Mouse (Mus musculus) common myeloid progenitor, adult 5-6 weeks (primary cell): ENCODE data around the gene Rcsd1. TPM values are rescaled to one million over a fixed set of nuclear protein-coding genes. Genes with fewer than 3 reads are reported as not detected.

Experiments
- ATAC-seq: replicated peaks from 2 replicates; pipeline ENCODE4 v1.8.0; 2016; ENCODE audit warnings: low read depth, mild to moderate bottlenecking, moderate TSS enrichment, inconsistent platforms; ENCODE audit not compliant: poor library complexity, severe bottlenecking
- total RNA-seq: library from RNA; stranded (forward); fragments of 200-1000, 187-1606 nt; gene quantifications from 2 replicates; pipeline ENCODE4 v1.2.3, GENCODE M21; 2017

The Rcsd1 gene
- 83.0 and 83.6 TPM in 2 replicates for total RNA-seq

DNA sequence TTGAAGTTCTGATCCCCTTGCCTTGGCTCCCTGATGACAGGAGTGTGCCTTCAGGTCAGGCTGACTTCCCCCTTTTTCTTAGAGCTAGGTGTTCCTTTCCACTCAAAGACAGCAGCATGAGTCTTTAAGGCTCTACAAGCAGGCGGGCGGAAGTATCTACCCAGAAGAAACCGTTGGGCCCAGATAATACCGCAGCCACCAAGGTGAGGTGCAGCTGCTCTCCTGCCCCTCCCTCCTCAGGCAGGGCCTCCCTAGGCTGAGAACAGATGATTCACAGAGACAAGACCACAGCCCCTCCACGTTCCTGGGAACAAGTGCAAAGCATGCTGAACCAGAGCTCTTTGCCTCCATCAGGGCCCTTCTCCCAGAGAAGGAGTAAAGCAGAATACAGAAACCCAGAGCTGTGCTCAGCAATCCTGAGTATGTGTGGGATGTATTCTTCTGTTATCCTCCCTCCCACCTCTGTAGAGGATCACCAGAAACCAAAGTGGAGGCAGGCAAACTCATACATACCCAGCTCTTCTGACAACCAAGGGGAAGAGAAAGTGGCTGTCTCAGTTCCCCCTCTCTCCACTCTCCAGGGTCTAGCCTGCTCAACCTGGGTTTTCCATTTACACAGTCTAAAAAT is at the start of gene Rcsd1:
Gene Rcsd1 (minus strand): TSS at position 129 of the 628 bp plus-strand sequence.
- ATAC-seq, result peak; percentile 57

DNA sequence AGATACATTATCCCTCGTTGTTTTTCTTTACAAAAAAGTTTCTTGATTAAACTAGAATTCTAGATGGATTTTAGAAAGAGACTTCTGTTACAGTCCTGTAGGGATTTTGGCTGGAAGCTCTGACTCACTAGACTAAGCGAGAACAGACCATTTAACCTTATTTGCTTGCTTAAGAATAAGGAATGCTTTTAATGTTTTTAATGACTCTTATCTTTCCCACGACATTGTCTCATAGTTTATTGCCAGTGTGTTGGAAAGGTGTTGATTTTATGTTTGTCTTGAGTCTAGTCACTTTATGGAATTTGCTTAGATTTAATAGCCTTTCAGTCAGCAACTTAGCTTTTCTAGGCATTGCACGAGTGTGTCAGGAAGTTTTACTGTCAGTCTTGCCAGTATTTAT is 45.6 kb upstream of the Rcsd1 start:
- no peak for ATAC-seq

DNA sequence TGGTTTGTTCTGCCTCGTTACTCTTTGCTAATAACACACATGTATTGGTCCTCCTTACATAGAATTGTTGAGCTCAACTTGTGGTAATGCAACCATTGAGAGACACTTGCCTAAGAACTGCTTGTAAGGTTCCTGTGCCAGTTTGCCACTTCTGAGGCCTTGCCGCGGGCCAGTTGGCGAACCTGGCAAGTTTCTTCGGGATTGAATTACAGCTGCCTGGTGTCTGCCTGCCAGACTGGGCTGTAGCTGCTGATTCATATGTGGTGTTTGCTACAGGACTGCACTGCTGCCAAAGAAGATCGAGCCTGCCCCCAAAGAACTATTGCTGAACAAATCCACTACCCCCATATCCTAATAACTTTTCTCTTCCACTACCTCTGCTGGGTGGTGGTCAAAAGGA is 44.6 kb upstream of the Rcsd1 start:
- ATAC-seq, result no peak

DNA sequence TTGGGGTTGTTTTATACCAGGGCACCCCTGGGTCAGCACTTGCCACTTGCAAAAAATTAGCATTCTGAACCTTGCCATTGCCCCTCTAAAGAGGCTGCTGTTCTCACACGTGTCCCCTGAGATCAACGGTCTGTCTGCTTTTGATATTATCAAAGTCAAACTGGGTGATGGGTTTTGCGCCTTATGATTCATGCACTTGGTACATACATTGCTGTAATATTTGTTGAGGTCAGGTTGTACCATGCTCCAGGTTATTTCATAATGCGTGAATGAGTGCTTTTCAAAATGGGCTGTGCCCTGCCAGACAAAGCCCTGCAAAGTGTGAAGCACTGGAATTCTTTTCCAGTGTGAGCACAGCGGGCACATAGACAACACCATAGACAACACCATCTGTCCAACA is 42.3 kb upstream of the Rcsd1 start:
- ATAC-seq, result no peak

DNA sequence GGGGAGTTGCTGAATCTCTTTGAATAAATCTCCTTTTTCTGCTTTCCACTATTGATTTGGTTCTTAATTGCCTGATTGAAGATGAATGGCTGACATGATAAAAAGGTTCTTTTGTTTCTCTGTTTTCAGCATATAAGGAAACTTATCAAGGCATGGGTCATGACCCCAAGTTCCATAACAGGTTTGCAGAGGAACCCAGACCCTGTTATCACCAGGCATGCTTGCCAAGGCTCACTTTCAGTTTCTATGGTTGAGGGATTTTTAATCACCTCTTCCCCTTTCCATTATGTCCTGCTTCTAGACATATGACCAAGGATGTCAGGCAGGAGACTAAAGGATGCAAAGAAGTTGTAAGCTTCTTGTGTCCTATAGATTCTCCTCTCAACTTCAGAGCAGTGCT is 41.6 kb upstream of the Rcsd1 start:
- ATAC-seq, result peak; percentile 86

DNA sequence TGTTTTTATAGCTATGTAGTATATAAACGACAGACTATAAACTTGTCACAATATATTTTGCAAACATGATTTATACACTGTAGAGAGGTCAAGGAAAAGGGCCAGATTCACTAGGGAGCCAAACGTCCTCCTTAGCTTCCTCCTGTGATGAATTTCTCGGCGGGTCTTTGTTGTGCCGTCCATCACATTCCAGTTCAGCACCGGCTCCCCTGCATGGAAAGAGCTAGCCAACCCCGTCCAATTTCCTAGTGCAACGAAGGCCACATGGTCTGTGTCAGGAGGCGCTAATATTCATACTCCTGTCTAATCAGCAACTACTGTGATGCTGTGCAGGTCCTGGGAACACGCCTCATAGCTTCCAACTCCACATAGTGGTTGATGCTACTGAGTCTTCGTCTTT is 38.5 kb upstream of the Rcsd1 start:
- no peak for ATAC-seq

DNA sequence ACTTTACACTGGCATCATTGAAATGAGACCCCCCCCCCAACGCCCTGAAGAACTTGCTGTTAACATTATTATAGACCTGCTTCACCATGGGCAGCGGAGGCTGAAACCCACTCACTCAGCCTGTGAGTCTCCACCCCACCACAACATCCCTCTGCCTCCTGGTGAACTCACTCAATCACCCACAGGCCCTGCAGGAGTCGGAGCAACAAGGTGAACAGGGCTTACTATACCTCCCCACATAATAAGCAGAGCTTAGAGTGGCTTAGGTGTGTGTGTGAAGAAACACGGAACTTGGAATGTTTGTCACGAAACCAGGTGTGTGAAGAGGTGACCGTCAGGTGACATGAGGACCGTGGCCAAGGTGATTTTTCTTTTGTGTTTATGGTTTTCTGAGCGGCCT is 32.4 kb upstream of the Rcsd1 start:
- no peak for ATAC-seq

DNA sequence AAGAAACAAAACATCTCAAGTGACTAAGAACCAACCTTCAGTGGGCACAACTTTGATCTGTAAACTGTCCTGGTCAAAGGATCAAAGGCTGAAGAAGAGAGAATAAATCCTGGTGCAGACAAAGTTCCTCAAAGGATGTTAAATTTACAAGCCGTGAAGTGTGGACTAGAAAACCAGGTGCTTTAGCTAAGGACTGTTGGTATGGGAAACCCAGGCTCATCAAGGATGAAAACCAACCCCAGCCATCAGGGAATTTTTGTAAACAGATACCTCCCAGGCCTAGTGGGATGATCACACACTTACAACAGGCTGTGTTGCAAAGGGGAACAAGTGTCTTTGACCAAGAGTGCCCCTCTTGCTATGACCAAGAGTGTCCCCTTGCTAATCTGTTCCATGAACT is 29.4 kb upstream of the Rcsd1 start:
- no peak for ATAC-seq

DNA sequence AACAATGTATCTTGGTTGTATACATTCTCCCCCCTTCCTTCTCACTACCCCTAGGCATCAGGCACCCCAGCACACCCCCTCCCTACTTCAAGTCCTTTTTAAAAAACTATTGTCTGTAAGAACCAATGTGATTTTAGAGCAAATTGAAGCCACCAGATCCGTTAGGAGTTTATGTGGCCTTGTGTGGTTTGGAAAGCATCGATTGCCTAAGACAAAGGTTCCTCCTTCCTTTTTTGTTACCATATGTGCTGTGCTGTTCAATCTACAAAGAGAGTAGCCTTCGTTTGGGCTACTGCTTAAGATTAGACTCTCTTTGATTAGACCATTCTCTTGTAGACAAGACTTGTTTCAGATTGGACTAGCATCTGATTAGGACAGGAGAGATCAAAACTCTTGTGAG is 28.3 kb upstream of the Rcsd1 start:
- ATAC-seq, result peak; percentile 34

DNA sequence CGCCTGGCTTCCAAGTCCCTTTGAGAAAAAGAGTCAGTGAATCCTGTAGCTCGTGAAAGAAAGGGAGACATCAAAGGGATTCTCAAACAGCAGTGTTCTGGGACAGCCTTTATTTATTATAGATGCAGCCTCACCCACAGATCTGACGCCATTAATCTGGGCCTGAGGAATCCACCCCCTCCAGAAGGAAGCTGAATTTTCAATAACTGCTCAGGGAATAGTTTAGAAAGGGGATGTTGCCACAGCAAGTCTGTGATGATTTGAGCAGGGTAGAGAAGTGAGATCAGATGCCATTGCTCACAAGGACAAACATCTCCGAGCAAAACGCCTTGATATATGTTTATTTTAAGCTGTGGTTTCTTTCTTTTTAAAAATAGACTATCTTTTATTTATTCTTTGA is 27.9 kb upstream of the Rcsd1 start:
- ATAC-seq, result 0 out of 2 replicates have a peak, but pooled peaks have one; percentile 20

DNA sequence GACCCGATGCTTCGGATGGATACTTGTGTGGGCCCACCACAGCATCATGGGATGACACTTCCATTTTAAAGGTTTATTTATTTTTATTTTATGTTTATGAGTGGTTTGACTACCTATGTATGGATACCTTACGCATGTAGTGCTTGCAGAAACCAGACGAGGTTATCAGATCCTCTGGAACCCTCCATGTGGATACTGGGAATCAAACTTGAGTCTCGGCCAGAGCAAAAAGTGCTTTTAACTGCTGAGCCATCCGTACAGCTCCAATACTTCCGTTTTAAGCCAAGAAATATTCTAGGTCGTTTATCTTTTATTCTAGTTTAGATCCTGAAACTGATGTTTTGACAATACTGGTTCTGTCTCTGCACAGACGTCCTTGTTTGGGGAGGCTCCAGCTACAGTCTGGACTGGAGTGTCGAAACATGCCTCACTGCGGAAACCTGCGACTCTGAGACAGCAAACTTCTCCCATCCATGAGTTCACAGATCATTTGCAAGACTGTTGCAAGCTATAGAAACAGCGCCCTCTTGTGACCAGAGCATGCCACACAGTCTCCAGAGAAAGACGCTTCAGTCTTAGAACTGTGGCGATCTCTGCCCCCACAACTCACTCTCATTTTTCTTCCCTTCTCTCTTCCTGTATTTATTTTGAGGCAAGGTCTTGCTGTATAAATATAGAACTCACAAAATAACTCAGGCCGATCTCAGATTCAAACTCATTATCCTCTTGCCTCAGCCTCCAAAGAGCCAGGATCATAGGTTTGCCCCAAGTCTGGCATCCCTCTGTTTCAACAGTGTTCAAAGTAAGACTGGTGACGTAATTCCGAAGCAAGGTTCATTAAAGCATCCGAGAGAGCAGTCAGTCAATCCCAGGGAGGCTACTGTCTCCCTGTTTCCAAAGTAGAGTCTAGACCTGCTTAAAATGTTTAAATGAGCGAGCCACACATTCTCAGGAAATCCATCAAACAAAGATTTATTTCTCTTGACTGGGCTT is 26.6 kb upstream of the Rcsd1 start:
- peak; percentile 91 for ATAC-seq

DNA sequence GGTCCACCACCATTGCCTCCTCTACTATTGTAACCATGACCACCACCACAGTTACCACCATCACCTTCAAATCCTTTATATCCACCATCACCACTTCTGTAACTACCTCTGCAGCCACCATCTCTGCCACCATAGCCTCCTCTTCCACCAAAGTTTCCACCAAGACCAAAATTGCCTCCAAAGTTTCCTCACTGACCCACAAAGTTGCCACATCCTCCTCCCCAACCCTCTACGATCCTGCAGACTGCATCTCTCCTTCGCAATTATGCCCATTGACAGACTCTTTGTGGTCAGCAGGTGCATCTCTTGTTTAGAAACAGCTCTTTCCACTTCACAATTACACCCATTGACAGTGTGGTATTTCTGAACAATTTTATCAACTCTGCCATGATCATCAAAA is 25.3 kb upstream of the Rcsd1 start:
- ATAC-seq, result 0 out of 2 replicates have a peak, but pooled peaks have one; percentile 8

DNA sequence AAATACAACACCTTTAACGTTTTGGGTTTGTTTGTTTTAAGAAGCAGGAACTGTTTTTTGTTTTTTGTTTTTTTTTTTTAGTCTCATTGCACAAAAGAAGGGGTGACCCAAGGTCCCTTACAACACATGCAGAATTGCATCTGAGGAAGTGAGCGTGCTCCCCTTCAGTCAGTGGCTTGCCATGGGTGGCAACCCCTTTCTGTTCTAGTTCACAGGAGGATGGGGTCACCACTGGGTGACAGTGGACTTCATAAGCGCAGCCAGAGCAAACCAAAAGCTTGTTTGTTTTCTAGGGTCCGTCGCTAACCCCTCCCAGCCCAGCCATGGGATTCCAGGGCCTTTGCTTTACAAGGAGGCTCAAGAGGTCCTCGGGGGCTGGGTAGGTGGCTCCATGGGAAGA is 22.0 kb upstream of the Rcsd1 start:
- ATAC-seq, result no peak

DNA sequence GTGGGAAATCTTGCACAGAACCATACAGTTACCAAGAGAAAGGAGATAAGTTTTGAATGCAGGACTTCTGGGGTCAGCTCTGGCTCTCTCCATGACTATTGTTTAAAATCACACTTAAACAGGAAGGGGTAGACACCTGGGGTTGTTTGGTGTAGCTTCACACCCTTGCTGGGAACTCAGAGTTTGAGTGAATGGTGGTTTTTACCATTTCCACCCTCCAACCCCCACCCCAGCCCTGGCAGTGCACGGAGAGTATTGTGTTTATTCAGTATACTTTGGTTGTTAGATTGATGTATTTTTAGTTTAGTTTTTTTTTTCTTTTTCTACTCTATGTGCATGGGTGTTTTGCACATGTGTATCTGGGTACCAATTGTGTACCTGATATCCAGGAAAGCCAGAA is 20.6 kb upstream of the Rcsd1 start:
- ATAC-seq, result peak; percentile 17; the same call in 1 of the 2 replicates

DNA sequence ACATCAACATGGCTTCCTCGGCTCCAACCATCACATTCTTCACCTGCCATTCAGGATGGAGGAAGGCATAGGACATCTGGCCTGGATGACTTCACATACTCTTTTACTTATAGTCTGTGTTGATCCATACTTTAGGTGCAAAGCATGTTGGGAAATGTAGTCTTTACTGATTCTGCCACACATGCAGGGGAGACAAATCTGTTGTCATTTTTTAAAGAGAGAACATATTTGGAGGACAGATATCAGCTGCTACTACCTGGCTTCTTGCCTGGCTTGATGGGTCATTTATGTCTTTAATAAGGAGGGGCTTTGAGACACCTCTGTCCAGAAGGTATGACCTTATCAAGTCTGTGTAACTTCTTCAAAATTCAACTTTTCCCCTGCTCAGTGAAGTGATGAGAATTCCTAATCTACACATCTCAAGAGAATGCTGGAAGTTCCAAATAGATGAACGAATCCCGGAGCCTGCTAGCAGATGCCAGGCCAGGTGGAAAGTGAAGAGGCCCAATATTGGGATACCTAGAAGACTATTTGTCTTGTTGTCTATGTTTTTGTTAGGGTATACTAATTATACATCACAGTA is 18.6 kb upstream of the Rcsd1 start:
- no peak for ATAC-seq

DNA sequence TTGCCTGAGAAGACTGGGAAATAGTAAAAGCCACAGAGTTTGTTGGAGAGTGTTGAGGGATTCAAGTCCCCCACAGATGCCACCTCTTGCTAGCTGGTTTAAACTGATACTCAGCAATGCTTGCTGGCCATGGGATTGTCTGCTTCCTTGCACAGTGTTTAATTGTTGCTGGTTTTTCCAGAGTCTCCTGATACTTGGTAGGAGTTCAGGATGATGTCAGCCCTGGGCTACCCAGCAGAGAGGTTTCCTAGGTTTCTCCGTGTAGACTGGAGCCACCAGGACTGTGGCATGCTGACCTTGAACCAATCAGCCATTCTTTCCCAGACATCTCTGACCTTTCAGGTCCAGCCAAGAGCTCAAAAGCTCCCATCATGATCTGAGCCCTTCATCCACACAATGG is 17.4 kb upstream of the Rcsd1 start:
- no peak for ATAC-seq

DNA sequence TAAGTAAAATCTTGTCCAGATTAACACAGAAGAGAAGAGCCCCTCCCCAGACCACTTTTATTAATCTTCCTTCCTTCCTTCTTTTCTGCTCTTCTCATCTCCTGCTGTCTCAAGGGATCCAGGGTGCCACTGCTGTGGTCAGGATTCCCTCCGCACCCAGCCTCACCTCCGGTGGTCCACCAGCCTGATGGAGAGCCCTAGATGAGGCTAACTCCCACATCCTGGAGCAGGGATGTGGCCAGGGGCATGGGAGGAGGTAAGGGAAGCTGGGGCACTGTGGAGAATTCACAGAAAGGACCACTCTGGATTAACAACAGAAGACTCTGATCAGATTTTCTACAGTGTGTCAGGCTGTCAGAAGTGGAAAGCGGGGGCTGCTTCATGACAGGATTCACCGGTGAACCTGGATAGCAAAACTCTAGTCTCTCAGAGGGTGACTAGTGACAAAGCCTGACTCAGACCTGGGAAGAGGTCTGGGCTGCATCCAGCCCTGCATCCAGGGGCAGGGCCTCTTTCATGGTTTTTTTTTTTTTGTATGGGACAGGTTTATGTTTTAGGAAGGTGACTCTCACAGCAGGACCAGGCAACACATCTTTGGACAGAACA is 15.6 kb upstream of the Rcsd1 start:
- no peak for ATAC-seq

DNA sequence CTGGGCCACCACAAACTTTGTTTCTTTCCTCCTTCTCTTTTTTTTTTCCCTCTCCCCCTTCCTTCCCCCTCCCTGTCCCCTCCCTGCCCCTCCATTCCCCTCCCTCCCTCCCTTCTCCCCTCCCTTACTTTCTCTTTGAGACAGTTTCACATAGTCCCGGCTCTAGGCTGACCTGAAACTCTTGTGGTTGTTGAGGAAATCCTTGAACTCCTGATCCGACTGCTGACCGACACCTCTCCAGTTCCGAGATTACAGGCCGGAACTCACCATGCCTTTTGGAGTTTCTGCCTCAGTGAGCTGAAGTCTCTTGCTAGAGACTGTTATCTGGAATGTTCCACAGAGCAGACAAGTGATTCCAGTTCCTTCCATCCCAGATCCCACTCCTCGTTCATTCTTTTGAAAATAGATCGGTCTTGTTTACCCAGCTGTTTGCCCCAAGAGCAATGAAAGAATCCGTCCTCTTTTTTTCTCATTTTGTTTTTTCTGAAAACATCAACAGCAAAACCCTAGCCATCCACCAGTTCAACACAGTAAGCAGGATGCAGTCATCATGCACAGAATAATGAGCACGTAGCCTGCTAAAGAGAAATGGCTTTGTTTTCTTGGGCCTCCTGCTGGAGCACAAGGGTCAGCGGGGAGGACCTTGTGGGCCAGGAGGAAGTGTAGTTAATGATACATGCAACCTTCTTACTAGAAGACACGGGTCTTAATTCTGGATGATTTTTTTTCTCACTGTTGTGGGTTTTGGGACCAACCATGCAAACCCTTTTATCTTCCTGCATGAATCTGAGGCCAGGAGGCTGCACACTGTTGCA is 14.9 kb upstream of the Rcsd1 start:
- ATAC-seq, result peak; percentile 42; the same call in 1 of the 2 replicates

DNA sequence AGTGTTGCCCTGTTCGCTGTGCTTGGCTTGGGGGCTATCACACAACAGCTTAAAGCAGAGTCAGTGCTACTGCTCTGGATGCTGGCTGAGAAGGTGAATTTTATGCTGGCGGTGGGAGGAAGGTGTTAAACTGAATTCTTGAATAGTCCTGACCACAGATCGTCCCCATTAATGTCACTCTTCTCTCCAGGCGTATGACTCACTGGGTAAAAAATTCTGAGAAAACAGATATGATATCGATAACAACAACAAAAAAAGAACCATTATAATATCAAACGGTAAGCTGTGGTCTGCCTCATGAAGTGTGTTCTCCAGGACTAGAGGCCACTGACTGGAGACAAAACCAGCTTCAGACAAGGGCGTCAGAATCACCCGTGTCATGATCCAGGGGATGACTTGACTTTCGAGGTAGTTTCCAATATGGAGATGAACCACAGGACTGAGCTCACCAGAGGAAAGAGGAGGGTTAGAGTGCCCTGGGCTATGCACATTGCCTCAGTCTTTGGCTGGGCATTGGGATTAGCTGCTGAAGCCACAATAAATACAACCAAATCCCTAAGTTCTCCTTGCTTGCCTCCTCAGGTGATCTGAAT is 13.1 kb upstream of the Rcsd1 start:
- ATAC-seq, result no peak
